Mouse (Mus musculus) forebrain, embryonic 13.5 days (tissue): ENCODE results near the gene 9930111J21Rik1. TPM values are rescaled to one million over a fixed set of nuclear protein-coding genes. Genes with fewer than 3 reads are reported as not detected.
"Not testable (repeated sequence)": the region's sequence is repeated elsewhere in the genome, so short reads cannot be mapped to it uniquely, and the experiment has no call there.

Experiments used
- ATAC-seq: fragments of 200-750 bp; cut with Nextera tagmentation; 2 replicates; pipeline ENCODE4 v1.8.0; 2017
- H3K27ac ChIP-seq: fragments of 300-500 bp; sonication (generic); 2 replicates; pipeline ENCODE4 v1.5.1; 2015; ENCODE audit warnings: inconsistent platforms, mild to moderate bottlenecking, moderate library complexity
- H3K27me3 ChIP-seq: fragments of 300-500 bp; sonication (generic); 2 replicates; pipeline ENCODE4 v1.6.1; 2015; ENCODE audit warnings: mild to moderate bottlenecking, inconsistent platforms
- H3K36me3 ChIP-seq: fragments of 300-500 bp; sonication (generic); 2 replicates; pipeline ENCODE4 v1.6.1; 2015; ENCODE audit warnings: mild to moderate bottlenecking, inconsistent platforms; ENCODE audit not compliant: poor library complexity, severe bottlenecking
- H3K4me1 ChIP-seq: fragments of 300-500 bp; sonication (generic); 2 replicates; pipeline ENCODE4 v1.6.1; 2015; ENCODE audit warnings: inconsistent platforms
- H3K4me2 ChIP-seq: fragments of 300-500 bp; sonication (generic); 2 replicates; pipeline ENCODE4 v1.6.1; 2015; ENCODE audit warnings: inconsistent platforms, mild to moderate bottlenecking, moderate library complexity
- H3K4me3 ChIP-seq: fragments of 300-500 bp; sonication (generic); 2 replicates; pipeline ENCODE4 v1.5.1; 2015; ENCODE audit warnings: mild to moderate bottlenecking, inconsistent platforms
- H3K9ac ChIP-seq: fragments of 300-500 bp; sonication (generic); 2 replicates; pipeline ENCODE4 v1.6.1; 2015; ENCODE audit warnings: mild to moderate bottlenecking, inconsistent platforms
- H3K9me3 ChIP-seq: fragments of 300-500 bp; sonication (generic); replicated peaks from 2 replicates; pipeline ENCODE4 v1.6.1; 2016; ENCODE audit warnings: inconsistent platforms
- WGBS: fragments of 180-500 bp; shearing (Covaris S2); methylation state at CpG from one replicate; pipeline ENCODE4 v1.1.7; 2015; 5-methylcytosine and 5-hydroxymethylcytosine counted together
- polyA plus RNA-seq: library from polyadenylated mRNA; unstranded; fragments of >200 nt; fragmentation: Nextera tagmentation; extraction: Ambion mirVana; gene quantifications from 2 replicates; pipeline ENCODE4 v1.2.1, GENCODE M21; 2015

Gene 9930111J21Rik1
- polyA plus RNA-seq, 1 experiment from 2014 or later = 0.15 TPM

- no peak within 1 kb of the TSS for H3K9ac ChIP-seq
- no peaks in the 10 kb centered on the region for H3K4me1 ChIP-seq
- H3K27me3 ChIP-seq = no peaks in the 10 kb centered on the region
- WGBS = 79% methylated on average over 2 of the region's 2 CpGs
- ATAC-seq = no peak
- H3K9me3 ChIP-seq = no peaks in the 10 kb centered on the region
- no peak within 1 kb of the TSS for H3K27ac ChIP-seq
- no peak within 1 kb of the TSS for H3K4me2 ChIP-seq
- no peaks in the 10 kb centered on the region for H3K36me3 ChIP-seq
- H3K4me3 ChIP-seq = no peak within 1 kb of the TSS
Observed at GRCm38 (mm10) chr11:48902021-48902420, 77.2 kb downstream of the 9930111J21Rik1 start, which contains the start of gene Gm5431. TSS of gene Gm5431 (minus strand) at chr11:48902214.

- H3K27ac ChIP-seq, H3K27me3 ChIP-seq, H3K4me2 ChIP-seq, H3K4me1 ChIP-seq, H3K9ac ChIP-seq, H3K36me3 ChIP-seq, ATAC-seq, H3K9me3 ChIP-seq, H3K4me3 ChIP-seq: not testable (repeated sequence)
- WGBS = 85% methylated on average over 1 of the region's 1 CpGs
Observed at GRCm38 (mm10) chr11:48901567-48901930, 77.6 kb downstream of the 9930111J21Rik1 start.

DNA sequence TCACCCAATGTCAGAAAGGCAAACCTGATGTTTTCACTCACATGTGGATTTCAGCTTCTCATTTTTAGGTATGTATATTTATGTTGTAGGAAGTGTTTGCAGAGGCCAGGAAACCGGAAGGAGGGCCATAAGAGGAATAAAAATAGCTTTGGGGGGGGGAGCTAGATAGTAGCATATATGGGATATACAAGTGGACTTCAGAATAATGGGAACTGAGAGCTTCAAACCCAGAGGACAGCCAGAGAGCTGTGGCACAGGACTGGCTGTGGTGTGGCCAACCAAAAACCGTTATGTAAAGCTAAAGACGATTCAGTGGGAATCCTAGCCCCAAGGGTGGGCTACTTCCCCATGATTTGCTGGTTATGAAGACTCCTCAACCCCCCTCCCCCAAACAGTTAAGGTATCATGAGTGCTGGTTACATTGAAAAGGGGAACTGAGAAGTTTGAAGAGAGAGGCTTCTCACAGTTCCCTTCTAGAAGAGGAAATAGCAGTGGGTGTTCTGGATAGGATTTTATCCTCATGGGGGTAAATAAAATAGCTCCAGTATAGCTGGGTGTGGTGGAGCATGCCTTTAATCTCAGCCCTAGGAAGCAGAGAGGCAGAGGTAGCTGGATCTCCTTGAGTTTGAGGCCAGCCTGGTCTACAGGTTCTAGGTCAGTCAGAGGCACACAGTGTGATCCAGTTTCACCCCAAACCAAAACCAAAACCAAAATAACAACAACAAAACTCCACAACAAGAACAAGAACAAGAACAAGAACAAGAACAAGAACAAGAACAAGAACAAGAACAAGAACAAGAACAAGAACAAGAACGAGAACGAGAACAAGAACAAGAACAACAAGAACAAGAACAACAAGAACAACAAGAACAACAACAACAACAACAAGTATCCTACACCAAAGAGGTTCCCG is 78.3 kb downstream of the 9930111J21Rik1 start:
- 84% methylated on average over 6 of the region's 6 CpGs for WGBS
- H3K4me2 ChIP-seq, ATAC-seq, H3K27me3 ChIP-seq, H3K9me3 ChIP-seq, H3K4me1 ChIP-seq, H3K4me3 ChIP-seq, H3K36me3 ChIP-seq, H3K27ac ChIP-seq, H3K9ac ChIP-seq: not testable (repeated sequence)

- no peaks in the 10 kb centered on the region for H3K36me3 ChIP-seq
- H3K9me3 ChIP-seq = no peaks in the 10 kb centered on the region
- WGBS = 75% methylated on average over 2 of the region's 2 CpGs
- no peak overlapping the region for H3K4me2 ChIP-seq
- H3K4me1 ChIP-seq = no peaks in the 10 kb centered on the region
- no peaks in the 10 kb centered on the region for H3K27me3 ChIP-seq
- no peak overlapping the region for H3K9ac ChIP-seq
- H3K27ac ChIP-seq = no peak overlapping the region
- H3K4me3 ChIP-seq = no peak overlapping the region
- ATAC-seq = no peak
Observed at GRCm38 (mm10) chr11:48898812-48899431, 80.3 kb downstream of the 9930111J21Rik1 start.

Other genes with a start within 250 kb of the 9930111J21Rik1 start
- 585 and 587 TPM in 2 replicates for gene Rack1, start 179.1 kb downstream of the 9930111J21Rik1 start, polyA plus RNA-seq
- 6.0 and 7.4 TPM in 2 replicates for gene Trim41, start 162.0 kb downstream of the 9930111J21Rik1 start, polyA plus RNA-seq
- 0.71 and 0.80 TPM in 2 replicates for gene Trim7, start 153.3 kb downstream of the 9930111J21Rik1 start, polyA plus RNA-seq
- 4.2 and 5.2 TPM in 2 replicates for gene Gm12184, start 152.7 kb downstream of the 9930111J21Rik1 start, polyA plus RNA-seq
- 1.6 and 1.9 TPM in 2 replicates for gene Irgm1, start 107.7 kb downstream of the 9930111J21Rik1 start, polyA plus RNA-seq
- gene Gm5431, start 77.2 kb downstream of the 9930111J21Rik1 start, polyA plus RNA-seq = 0.08 TPM in 1 of 2 replicates, not detected in the other
- gene Psme2b, start 33.2 kb downstream of the 9930111J21Rik1 start, polyA plus RNA-seq = 1.5 and 2.2 TPM in 2 replicates
- not detected in 2 replicates for gene Olfr56, start 509 bp downstream of the 9930111J21Rik1 start, polyA plus RNA-seq
- not detected in 2 replicates for gene Gm12185, start 12.8 kb upstream of the 9930111J21Rik1 start, polyA plus RNA-seq
- gene Tgtp1, start 14.8 kb upstream of the 9930111J21Rik1 start, polyA plus RNA-seq = not detected in 2 replicates
- 0.13 and 0.21 TPM in 2 replicates for gene 9930111J21Rik2, start 71.8 kb upstream of the 9930111J21Rik1 start, polyA plus RNA-seq
- not detected in 2 replicates for gene Tgtp2, start 84.8 kb upstream of the 9930111J21Rik1 start, polyA plus RNA-seq
- gene Ifi47, start 97.2 kb upstream of the 9930111J21Rik1 start, polyA plus RNA-seq = 0.27 and 0.47 TPM in 2 replicates
- not detected in 2 replicates for gene Olfr1396, start 135.5 kb upstream of the 9930111J21Rik1 start, polyA plus RNA-seq
- gene Olfr1395, start 162.9 kb upstream of the 9930111J21Rik1 start, polyA plus RNA-seq = not detected in 2 replicates
- gene Olfr1394, start 175.0 kb upstream of the 9930111J21Rik1 start, polyA plus RNA-seq = not detected in 2 replicates
- gene Btnl9, start 207.8 kb upstream of the 9930111J21Rik1 start, polyA plus RNA-seq = 0.03 and 0.26 TPM in 2 replicates
- gene Zfp62, start 223.9 kb upstream of the 9930111J21Rik1 start, polyA plus RNA-seq = 58.5 and 58.6 TPM in 2 replicates